Mouse (Mus musculus) midbrain, embryonic 11.5 days (tissue): ENCODE measurements around the gene Fgd6. TPM values are rescaled to one million over a fixed set of nuclear protein-coding genes. Genes with fewer than 3 reads are reported as not detected.
A peak's percentile ranks its signal among the peaks of the same experiment; 100 is the strongest.

Experiments used
- ATAC-seq: fragments of 200-750 bp; cut with Nextera tagmentation; 2 replicates; pipeline ENCODE4 v1.8.0; 2017; ENCODE audit warnings: moderate TSS enrichment, moderate library complexity; ENCODE audit not compliant: low FRiP score
- DNase-seq: peaks from one replicate; pipeline ENCODE4 v3.0.0; 2015; ENCODE audit warnings: low spot score; ENCODE audit errors: missing footprints
- H3K27ac ChIP-seq: fragments of 300-500 bp; sonication (generic); 2 replicates; pipeline ENCODE4 v1.5.1; 2014; ENCODE audit warnings: low read depth, low read length
- H3K27me3 ChIP-seq: fragments of 300-500 bp; sonication (generic); 2 replicates; pipeline ENCODE4 v1.6.1; 2014; ENCODE audit warnings: mild to moderate bottlenecking, low read length, moderate library complexity, mixed read lengths; ENCODE audit not compliant: control insufficient read depth, insufficient read depth
- H3K36me3 ChIP-seq: fragments of 300-500 bp; sonication (generic); 2 replicates; pipeline ENCODE4 v1.6.1; 2014; ENCODE audit warnings: mild to moderate bottlenecking, low read length, moderate library complexity, mixed read lengths; ENCODE audit not compliant: control insufficient read depth, insufficient read depth
- H3K4me1 ChIP-seq: fragments of 300-500 bp; sonication (generic); 2 replicates; pipeline ENCODE4 v1.6.1; 2014; ENCODE audit warnings: low read length; ENCODE audit not compliant: control insufficient read depth, insufficient read depth
- H3K4me2 ChIP-seq: fragments of 300-500 bp; sonication (generic); 2 replicates; pipeline ENCODE4 v1.6.1; 2014; ENCODE audit warnings: mild to moderate bottlenecking, moderate library complexity
- H3K4me3 ChIP-seq: fragments of 300-500 bp; sonication (generic); 2 replicates; pipeline ENCODE4 v1.5.1; 2014; ENCODE audit warnings: low read depth, low read length
- H3K9ac ChIP-seq: fragments of 300-500 bp; sonication (generic); 2 replicates; pipeline ENCODE4 v1.6.1; 2014; ENCODE audit warnings: low read length
- H3K9me3 ChIP-seq: fragments of 300-500 bp; sonication (generic); 2 replicates; pipeline ENCODE4 v1.6.1; 2016; ENCODE audit warnings: low read length; ENCODE audit not compliant: control insufficient read depth
- WGBS: fragments of 180-500 bp; shearing (Covaris S2); extraction: QIAGEN DNeasy Blood & Tissue Kit; methylation state at CpG from one replicate; pipeline ENCODE4 v1.1.7; 2014; 5-methylcytosine and 5-hydroxymethylcytosine counted together
- polyA plus RNA-seq: library from polyadenylated mRNA; unstranded; fragments of >200 nt; fragmentation: Nextera tagmentation; extraction: Ambion mirVana; gene quantifications from 2 replicates; pipeline ENCODE4 v1.2.1, GENCODE M21; 2014

Gene Fgd6
- polyA plus RNA-seq, 1 experiment from 2014 or later = 5.6 TPM

DNA sequence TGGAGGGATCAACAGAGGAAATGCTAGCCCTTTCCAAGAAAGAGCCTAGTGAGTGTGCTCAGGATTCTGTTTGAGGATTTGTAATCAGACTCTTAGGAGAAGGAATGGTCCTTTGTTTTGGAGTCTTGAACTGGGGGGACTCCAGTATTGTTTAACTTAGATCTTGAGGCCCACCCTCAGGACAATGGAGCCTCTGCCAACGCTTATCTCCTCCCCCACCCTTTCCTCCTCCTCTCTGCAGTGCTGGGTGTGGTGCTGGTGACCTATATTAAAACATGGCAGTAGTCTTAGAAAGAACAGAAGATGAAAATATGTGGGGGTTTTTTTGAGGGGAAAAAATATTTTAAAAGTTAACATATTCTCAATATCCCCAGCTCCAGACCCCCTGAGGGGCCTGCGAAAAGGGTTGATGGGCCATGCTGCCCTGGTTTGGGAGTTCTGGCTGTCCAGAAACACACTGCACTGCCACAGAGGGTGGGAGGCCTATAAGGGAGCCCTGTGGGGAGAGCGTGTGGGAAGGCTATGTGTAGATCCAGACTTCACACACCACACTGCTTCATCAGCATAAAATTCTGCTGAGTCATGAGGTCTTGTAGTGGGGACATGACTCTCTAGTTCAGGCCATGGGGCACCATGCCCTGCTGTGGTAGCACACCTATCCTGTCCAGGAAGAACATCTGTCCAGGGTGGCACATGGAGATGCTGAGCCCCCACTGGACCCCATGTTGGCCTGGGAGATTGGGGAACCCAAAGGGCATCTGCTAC lies 61.5 kb downstream of the Fgd6 start:
- no peak for ATAC-seq
- H3K9me3 ChIP-seq = no peaks in the 10 kb centered on the region
- no peak overlapping the region for H3K4me3 ChIP-seq
- no peaks in the 10 kb centered on the region for H3K27me3 ChIP-seq
- no peaks in the 10 kb centered on the region for H3K36me3 ChIP-seq
- 56% methylated on average over 3 of the region's 3 CpGs for WGBS
- H3K9ac ChIP-seq = no peak overlapping the region
- no peak overlapping the region for H3K27ac ChIP-seq
- no peak overlapping the region for H3K4me2 ChIP-seq
- DNase-seq = no peak
- peaks cover 7% of the 10 kb centered on the region for H3K4me1 ChIP-seq

DNA sequence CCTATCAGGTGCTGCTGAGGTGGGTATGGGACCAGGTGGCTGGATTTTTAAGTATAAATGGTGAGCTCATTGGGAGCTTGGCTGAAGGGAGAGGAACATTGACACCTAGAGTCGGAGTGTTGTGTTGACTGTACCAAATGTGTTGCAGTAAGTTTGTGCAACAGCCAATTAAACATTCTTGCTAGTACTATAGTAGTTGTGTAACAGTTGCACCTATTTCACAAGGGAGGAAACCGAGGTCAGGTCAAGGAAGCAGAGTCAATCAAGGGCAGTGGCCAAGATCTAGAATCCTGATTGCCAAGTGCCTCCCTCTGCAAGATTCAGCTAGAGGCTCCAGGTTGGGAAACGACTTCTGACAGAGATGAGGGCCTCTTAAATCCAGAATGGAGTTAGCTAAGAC lies 62.3 kb downstream of the Fgd6 start:
- no peak overlapping the region for H3K4me3 ChIP-seq
- ATAC-seq (no peak), DNase-seq (no peak)
- H3K9me3 ChIP-seq = no peaks in the 10 kb centered on the region
- no peaks in the 10 kb centered on the region for H3K36me3 ChIP-seq
- H3K4me1 ChIP-seq = peaks cover 5% of the 10 kb centered on the region
- WGBS = 86% methylated on average over 3 of the region's 3 CpGs
- no peak overlapping the region for H3K9ac ChIP-seq
- H3K27ac ChIP-seq = no peak overlapping the region
- no peaks in the 10 kb centered on the region for H3K27me3 ChIP-seq
- no peak overlapping the region for H3K4me2 ChIP-seq

DNA sequence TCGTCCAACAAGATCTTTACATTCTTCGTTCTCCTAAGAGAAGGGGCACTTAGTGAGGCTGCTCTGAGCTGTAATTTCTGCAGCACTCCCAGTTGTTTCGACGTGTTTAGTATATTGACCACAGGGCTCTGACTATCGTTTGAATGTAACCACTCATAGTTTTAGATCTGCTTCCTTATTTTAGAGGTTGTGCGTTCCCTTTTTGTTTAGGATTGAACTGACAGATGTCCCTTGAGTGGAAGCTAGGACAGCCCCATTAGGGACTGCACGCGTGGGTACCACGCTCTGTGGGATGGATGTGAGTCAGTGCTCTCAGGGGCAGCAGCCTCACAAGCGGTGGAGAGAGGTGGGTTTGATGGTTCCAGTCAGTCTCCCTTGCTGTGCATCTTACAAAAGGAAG lies 69.7 kb downstream of the Fgd6 start:
- 90% methylated on average over 10 of the region's 10 CpGs for WGBS
- no peaks in the 10 kb centered on the region for H3K4me1 ChIP-seq
- no peak for ATAC-seq
- no peak overlapping the region for H3K4me2 ChIP-seq
- H3K9me3 ChIP-seq = no peaks in the 10 kb centered on the region
- H3K4me3 ChIP-seq = no peak overlapping the region
- H3K27ac ChIP-seq = no peak overlapping the region
- no peaks in the 10 kb centered on the region for H3K36me3 ChIP-seq
- no peak for DNase-seq
- H3K9ac ChIP-seq = no peak overlapping the region
- no peaks in the 10 kb centered on the region for H3K27me3 ChIP-seq

DNA sequence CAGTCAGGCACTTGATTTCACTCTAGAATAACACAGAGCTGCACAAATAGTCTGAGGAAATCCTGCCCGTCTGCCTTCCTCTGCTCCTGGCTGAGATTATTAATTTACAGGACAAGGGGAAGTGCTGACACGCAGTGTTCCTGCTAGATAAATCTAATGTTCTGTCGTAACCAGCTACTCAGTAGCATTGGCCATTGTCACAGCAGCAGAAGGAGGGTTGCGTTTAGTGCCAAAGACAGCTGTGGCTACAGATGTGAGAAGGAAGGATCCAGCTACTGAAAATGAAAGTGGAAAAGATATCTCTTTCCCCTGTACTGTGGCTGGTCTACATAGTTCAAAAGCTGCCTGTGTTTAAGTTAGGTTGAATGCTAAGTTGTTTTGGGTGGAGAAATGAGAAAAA lies 71.4 kb downstream of the Fgd6 start:
- Histone ChIP-seq H3K9ac (no peak overlapping the region), H3K36me3 (no peaks in the 10 kb centered on the region), H3K4me1 (no peaks in the 10 kb centered on the region), H3K9me3 (no peaks in the 10 kb centered on the region), H3K27ac (no peak overlapping the region), H3K4me3 (no peak overlapping the region), H3K27me3 (no peaks in the 10 kb centered on the region), H3K4me2 (no peak overlapping the region)
- ATAC-seq (no peak), DNase-seq (no peak)
- WGBS = 84% methylated on average over 4 of the region's 4 CpGs

DNA sequence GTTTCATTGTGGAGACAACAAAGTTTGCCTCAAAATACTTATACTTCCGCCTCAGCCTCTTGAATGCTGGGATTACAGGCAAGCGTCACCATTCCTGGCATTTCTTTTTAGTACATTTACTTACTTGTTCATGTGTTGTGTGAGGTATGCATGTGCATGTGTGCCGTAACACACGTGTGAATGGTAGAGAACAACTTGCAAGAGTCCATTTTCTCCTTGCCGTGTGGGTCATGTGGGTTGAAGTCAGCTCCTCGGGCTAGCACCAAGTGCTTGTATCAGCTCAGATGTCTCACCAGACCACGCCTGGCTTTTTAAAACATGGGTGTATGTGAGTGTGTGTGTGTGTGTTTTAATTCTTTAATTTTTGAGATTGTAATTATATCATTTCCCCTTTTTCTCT lies 71.8 kb downstream of the Fgd6 start:
- H3K36me3 ChIP-seq = no peaks in the 10 kb centered on the region
- DNase-seq = no peak
- 92% methylated on average over 7 of the region's 7 CpGs for WGBS
- H3K4me1 ChIP-seq = no peaks in the 10 kb centered on the region
- H3K27me3 ChIP-seq = no peaks in the 10 kb centered on the region
- H3K9me3 ChIP-seq = no peaks in the 10 kb centered on the region
- no peak overlapping the region for H3K9ac ChIP-seq
- H3K4me2 ChIP-seq = no peak overlapping the region
- no peak for ATAC-seq
- H3K27ac ChIP-seq = no peak overlapping the region
- no peak overlapping the region for H3K4me3 ChIP-seq

DNA sequence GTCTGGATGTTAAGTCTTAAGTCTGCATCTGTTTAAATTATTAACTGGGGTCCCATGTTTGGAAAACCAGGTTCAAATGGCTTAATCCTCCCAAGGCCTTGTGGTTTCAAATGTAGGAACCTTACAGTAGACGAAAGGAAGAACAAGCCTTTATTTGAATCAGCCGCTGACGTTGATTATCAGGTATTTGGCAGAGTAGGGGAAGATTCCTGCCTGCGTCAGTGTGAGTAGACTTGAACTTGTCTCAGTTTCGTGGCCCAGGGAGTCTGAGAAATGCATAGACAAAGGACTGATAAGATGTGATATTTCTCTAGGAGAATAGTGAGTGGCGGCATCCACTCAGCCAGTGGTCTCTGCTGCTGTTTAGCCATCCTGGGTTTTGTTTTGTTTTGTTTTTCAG lies 73.0 kb downstream of the Fgd6 start:
- H3K4me2 ChIP-seq = no peak overlapping the region
- 96% methylated on average over 6 of the region's 6 CpGs for WGBS
- H3K9ac ChIP-seq = no peak overlapping the region
- no peaks in the 10 kb centered on the region for H3K4me1 ChIP-seq
- H3K4me3 ChIP-seq = no peak overlapping the region
- DNase-seq = no peak
- H3K9me3 ChIP-seq = no peaks in the 10 kb centered on the region
- no peaks in the 10 kb centered on the region for H3K27me3 ChIP-seq
- H3K36me3 ChIP-seq = no peaks in the 10 kb centered on the region
- ATAC-seq = no peak
- H3K27ac ChIP-seq = no peak overlapping the region

DNA sequence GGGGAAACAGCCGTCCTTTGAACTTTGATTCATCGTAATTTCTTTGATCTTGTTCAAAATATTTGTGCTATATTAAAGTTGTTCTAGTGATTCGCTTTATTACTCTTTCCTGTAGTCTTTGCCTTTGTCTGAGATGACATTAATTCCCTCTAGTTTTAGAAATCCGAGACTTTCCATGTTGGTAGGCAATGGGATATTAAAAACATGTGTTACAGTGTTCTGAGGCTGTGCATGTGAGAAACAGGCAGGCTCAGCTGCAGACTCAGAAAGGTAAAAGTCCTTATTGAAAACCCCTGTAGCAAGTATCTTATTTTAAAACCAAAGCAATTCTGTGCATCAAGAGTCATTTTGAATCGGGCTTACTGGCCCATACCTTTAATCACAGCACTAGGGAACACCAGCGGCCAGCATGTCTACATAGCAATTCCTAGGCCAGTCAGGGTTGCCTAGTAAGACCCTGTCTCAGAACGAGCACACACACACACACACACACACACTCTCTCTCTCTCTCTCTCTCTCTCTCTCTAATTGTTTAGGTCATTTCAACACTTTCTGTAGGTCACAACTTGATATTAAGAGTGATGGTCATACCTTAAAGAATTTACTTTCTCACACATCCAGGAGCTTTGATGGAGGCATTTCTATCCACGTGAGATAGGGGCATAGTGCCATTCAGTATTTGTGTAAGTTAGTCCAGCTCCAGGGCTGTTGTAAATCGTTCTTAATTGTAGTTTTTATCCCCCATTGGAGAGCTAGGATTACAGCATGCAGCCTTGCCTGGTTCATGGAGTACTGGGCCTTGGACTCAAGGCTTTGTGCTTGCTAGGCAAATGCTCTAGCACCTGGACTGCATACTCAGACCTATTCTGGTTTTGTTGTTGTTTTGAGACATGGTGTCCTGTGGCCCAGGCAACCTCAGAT lies 75.3 kb downstream of the Fgd6 start:
- no peaks in the 10 kb centered on the region for H3K27me3 ChIP-seq
- DNase-seq = no peak

DNA sequence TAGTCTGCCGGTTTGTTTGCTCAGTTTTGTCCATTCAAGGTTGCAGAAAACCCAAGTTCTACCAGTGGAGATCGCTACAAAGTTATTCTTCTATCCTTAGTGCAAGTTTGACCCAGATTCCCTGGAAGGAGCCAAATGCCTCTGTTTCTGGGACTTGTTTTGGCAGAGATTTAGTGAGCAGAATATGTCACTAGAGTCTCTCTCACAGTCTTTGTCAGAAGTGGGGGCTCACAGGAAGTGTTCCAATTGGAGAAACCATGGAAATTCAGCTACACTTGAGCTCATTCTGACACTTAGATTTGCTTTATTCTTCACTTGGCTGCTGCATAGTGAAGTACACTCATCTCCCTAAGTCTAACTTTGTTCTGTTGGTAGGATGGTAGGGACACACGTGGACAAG lies 76.4 kb downstream of the Fgd6 start:
- H3K4me1 ChIP-seq = no peaks in the 10 kb centered on the region
- no peaks in the 10 kb centered on the region for H3K27me3 ChIP-seq
- H3K9me3 ChIP-seq = no peaks in the 10 kb centered on the region
- no peak overlapping the region for H3K4me2 ChIP-seq
- no peak overlapping the region for H3K27ac ChIP-seq
- H3K36me3 ChIP-seq = no peaks in the 10 kb centered on the region
- no peak overlapping the region for H3K9ac ChIP-seq
- H3K4me3 ChIP-seq = no peak overlapping the region
- ATAC-seq (no peak), DNase-seq (no peak)
- WGBS = 83% methylated on average over 3 of the region's 3 CpGs

More for the DNA sequence above, 75.3 kb downstream of the Fgd6 start:
- H3K4me1 ChIP-seq = no peaks in the 10 kb centered on the region
- H3K27ac ChIP-seq = no peak overlapping the region
- WGBS = 84% methylated on average over 9 of the region's 9 CpGs
- no peak for ATAC-seq
- no peak overlapping the region for H3K9ac ChIP-seq
- H3K36me3 ChIP-seq = no peaks in the 10 kb centered on the region
- no peaks in the 10 kb centered on the region for H3K9me3 ChIP-seq
- no peak overlapping the region for H3K4me2 ChIP-seq
- H3K4me3 ChIP-seq = no peak overlapping the region

DNA sequence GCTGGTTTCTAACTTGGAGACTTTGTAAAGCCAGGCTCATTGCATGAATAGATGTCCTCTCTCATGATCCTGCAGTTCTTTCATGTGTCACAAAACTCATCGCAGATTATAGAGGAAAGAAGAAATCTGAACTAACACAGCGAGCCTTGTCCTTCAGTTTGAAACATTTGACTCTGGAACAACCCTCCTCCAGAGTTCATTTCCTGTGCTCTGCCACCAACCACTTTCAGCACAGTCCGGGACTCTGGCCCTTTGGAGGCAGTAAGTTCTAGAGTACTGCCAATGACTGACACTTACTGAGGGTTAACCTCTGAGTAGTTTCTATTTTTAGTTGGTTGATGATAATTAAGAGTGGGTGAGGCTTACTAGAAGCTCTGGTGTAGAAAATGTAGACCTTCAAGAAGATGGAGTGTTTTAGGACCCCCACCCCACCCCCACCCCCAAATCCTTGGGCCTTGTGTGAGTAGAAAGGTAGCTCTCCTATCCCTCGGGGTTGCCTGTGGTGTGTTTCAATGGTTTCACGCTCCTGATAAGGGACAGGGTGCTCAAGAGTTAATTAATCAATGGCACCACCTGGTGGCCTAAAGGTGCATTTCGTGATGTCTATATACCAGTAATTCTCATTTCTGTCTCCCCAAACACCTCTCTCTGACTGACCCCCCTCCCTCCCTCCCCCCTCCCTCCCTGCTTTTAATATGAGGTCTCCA lies 80.2 kb downstream of the Fgd6 start:
- no peak overlapping the region for H3K27ac ChIP-seq
- H3K9ac ChIP-seq = no peak overlapping the region
- ATAC-seq = peak; percentile 70; the same call in 1 of the 2 replicates
- H3K4me1 ChIP-seq = no peaks in the 10 kb centered on the region
- H3K4me2 ChIP-seq = no peak overlapping the region
- no peak overlapping the region for H3K4me3 ChIP-seq
- no peaks in the 10 kb centered on the region for H3K9me3 ChIP-seq
- WGBS = 41% methylated on average over 6 of the region's 6 CpGs
- H3K36me3 ChIP-seq = no peaks in the 10 kb centered on the region
- H3K27me3 ChIP-seq = no peaks in the 10 kb centered on the region
- peak; percentile 97 for DNase-seq
